Mouse (Mus musculus) olfactory bulb, adult 2 months (tissue): ENCODE results near the gene Rita1.

ENCODE experiments used
- CTCF ChIP-seq: fragments of 200-500 bp; IDR thresholded peaks from 2 replicates; pipeline ENCODE4 v1.5.1; 2012; ENCODE audit warnings: low read depth, mild to moderate bottlenecking, low read length, moderate library complexity; ENCODE audit not compliant: insufficient read depth
- POLR2A ChIP-seq: fragments of 200-500 bp; IDR thresholded peaks from 2 replicates; pipeline ENCODE4 v1.6.1; 2012; ENCODE audit warnings: mild to moderate bottlenecking, low read depth, low read length, moderate library complexity; ENCODE audit not compliant: insufficient read depth

DNA sequence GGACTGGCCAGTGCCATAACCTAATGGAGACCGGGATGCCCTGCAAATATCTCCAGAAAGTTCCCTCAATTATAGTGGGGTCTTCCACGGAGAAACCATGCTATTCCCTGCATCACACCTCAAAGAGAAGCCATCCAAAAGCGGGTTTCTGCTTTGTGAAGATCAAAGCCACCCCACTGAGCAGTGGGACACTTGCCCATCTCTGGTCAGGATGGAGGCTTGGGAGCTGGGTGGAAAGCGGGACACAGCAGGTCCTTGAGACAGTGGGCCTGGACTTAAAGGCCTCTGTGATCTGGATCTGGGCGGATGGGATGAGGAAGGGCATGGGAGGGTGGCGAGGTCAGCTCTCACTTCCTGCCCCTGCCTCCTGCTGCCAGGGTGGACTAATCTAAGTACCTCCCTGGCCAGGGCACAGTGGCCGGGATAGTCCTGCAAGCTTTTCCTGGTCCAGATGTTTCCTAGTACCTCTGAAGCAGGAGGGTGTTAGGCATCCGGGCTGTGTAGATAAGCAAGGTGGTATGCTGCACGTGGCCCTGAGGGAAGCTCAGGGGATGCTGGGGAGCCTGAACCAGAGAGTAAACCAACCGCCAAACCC lies 37.8 kb downstream of the Rita1 start:
- TF ChIP-seq POLR2A (no peak), CTCF (no peak)
